Mouse (Mus musculus): ENCODE data around the gene B4galt3.

DNA sequence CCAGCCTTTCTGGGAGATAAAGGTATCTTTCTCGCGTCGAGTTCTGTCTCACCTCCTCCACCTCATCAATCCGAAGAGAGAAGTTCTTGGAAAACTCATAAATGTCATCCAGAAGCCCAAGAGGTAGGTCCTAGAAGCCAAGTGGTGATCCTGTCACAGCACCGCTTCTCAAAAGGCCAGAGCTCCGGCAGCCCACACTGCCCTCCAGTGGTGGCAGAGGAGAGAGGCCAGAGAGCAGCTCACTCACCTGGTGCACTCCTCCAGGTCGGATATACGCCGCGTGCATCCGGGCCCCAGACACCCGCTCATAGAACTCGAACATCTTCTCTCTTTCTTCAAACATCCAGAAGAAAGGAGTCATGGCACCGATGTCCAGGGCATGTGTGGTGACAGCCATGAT, 31.7 kb upstream of the B4galt3 start:
- TF ChIP-seq EP300 (IDR thresholded peaks at IDR 0.05) (no peak), CTCF (IDR thresholded peaks at IDR 0.05) (peak; percentile 91)
